Mouse (Mus musculus): ENCODE data around the gene Denr. TPM values are rescaled to one million over a fixed set of nuclear protein-coding genes. Genes with fewer than 3 reads are reported as not detected.

Denr gene
- polyA plus RNA-seq, 1 experiment from 2014 or later, result 70.7 TPM

GRCm38 (mm10) chr5:123935931-123936330, 29.0 kb downstream of the Denr start:
- no peak overlapping the region for H3K27ac ChIP-seq (ENCODE audit: low read length)

GRCm38 (mm10) chr5:123938479-123938878, 31.5 kb downstream of the Denr start:
- no peak overlapping the region for H3K4me3 ChIP-seq (ENCODE audit: low read depth, low read length)
- TF ChIP-seq CTCF (IDR thresholded peaks at IDR 0.05), result no peak
- TF ChIP-seq EP300 (IDR thresholded peaks at IDR 0.05), result no peak
- H3K9ac ChIP-seq (replicated peaks; ENCODE audit: low read depth), result no peak overlapping the region
- no peak overlapping the region for H3K4me2 ChIP-seq (replicated peaks; ENCODE audit: low read depth, low read length)
- H3K4me1 ChIP-seq (ENCODE audit: insufficient read depth, low read depth, low read length), result no peaks in the 10 kb centered on the region
- 77% methylated on average over 5 of the region's 5 CpGs for WGBS
- ATAC-seq, result no peak
- H3K27ac ChIP-seq (ENCODE audit: low read length), result no peak overlapping the region
- H3K27me3 ChIP-seq (replicated peaks; ENCODE audit: insufficient read depth, low read length), result no peaks in the 10 kb centered on the region
- DNase-seq (ENCODE audit: low spot score), result no peak
- no peaks in the 10 kb centered on the region for H3K9me3 ChIP-seq (ENCODE audit: low read length)
- no peaks in the 10 kb centered on the region for H3K36me3 ChIP-seq (ENCODE audit: insufficient read depth, low read length)

More at GRCm38 (mm10) chr5:123935931-123936330, 29.0 kb downstream of the Denr start:
- no peak overlapping the region for H3K9ac ChIP-seq (replicated peaks; ENCODE audit: low read depth)
- DNase-seq (ENCODE audit: low spot score) (peak; percentile 3), ATAC-seq (no peak)
- TF ChIP-seq EP300 (IDR thresholded peaks at IDR 0.05) (no peak), CTCF (IDR thresholded peaks at IDR 0.05) (no peak)
- 87% methylated on average over 5 of the region's 5 CpGs for WGBS
- H3K27me3 ChIP-seq (replicated peaks; ENCODE audit: insufficient read depth, low read length), result no peaks in the 10 kb centered on the region
- no peaks in the 10 kb centered on the region for H3K36me3 ChIP-seq (ENCODE audit: insufficient read depth, low read length)
- no peak overlapping the region for H3K4me3 ChIP-seq (ENCODE audit: low read depth, low read length)
- H3K4me1 ChIP-seq (ENCODE audit: insufficient read depth, low read depth, low read length), result no peaks in the 10 kb centered on the region
- no peak overlapping the region for H3K4me2 ChIP-seq (replicated peaks; ENCODE audit: low read depth, low read length)
- no peaks in the 10 kb centered on the region for H3K9me3 ChIP-seq (ENCODE audit: low read length)

GRCm38 (mm10) chr5:123946546-123946945, 39.6 kb downstream of the Denr start:
- Histone ChIP-seq H3K4me1 (ENCODE audit: insufficient read depth, low read depth, low read length) (no peaks in the 10 kb centered on the region), H3K27ac (ENCODE audit: low read length) (no peak overlapping the region), H3K27me3 (replicated peaks; ENCODE audit: insufficient read depth, low read length) (no peaks in the 10 kb centered on the region), H3K4me3 (ENCODE audit: low read depth, low read length) (no peak overlapping the region), H3K9me3 (ENCODE audit: low read length) (no peaks in the 10 kb centered on the region), H3K36me3 (ENCODE audit: insufficient read depth, low read length) (no peaks in the 10 kb centered on the region), H3K4me2 (replicated peaks; ENCODE audit: low read depth, low read length) (no peak overlapping the region), H3K9ac (replicated peaks; ENCODE audit: low read depth) (no peak overlapping the region)
- DNase-seq (ENCODE audit: low spot score) (no peak), ATAC-seq (no peak)
- no peak for TF ChIP-seq CTCF (IDR thresholded peaks at IDR 0.05)
- no peak for TF ChIP-seq EP300 (IDR thresholded peaks at IDR 0.05)
- WGBS, result 58% methylated on average over 4 of the region's 4 CpGs

- Histone ChIP-seq H3K4me3 (ENCODE audit: low read depth, low read length) (no peak overlapping the region), H3K4me1 (ENCODE audit: insufficient read depth, low read depth, low read length) (no peaks in the 10 kb centered on the region), H3K4me2 (replicated peaks; ENCODE audit: low read depth, low read length) (no peak overlapping the region), H3K27me3 (replicated peaks; ENCODE audit: insufficient read depth, low read length) (no peaks in the 10 kb centered on the region), H3K36me3 (ENCODE audit: insufficient read depth, low read length) (no peaks in the 10 kb centered on the region), H3K27ac (ENCODE audit: low read length) (no peak overlapping the region), H3K9ac (replicated peaks; ENCODE audit: low read depth) (no peak overlapping the region), H3K9me3 (ENCODE audit: low read length) (no peaks in the 10 kb centered on the region)
- ATAC-seq (peak; percentile 28; the same call in 1 of the 2 replicates), DNase-seq (ENCODE audit: low spot score) (peak; percentile 76)
- TF ChIP-seq EP300 (IDR thresholded peaks at IDR 0.05) (no peak), CTCF (IDR thresholded peaks at IDR 0.05) (peak; percentile 82)
- 47% methylated on average over 7 of the region's 7 CpGs for WGBS
Observed at GRCm38 (mm10) chr5:123947041-123947761, 40.2 kb downstream of the Denr start.

- Histone ChIP-seq H3K4me3 (ENCODE audit: low read depth, low read length) (no peak overlapping the region), H3K9me3 (ENCODE audit: low read length) (no peaks in the 10 kb centered on the region), H3K9ac (replicated peaks; ENCODE audit: low read depth) (no peak overlapping the region), H3K4me2 (replicated peaks; ENCODE audit: low read depth, low read length) (no peak overlapping the region), H3K27me3 (replicated peaks; ENCODE audit: insufficient read depth, low read length) (no peaks in the 10 kb centered on the region), H3K27ac (ENCODE audit: low read length) (no peak overlapping the region), H3K4me1 (ENCODE audit: insufficient read depth, low read depth, low read length) (no peaks in the 10 kb centered on the region), H3K36me3 (ENCODE audit: insufficient read depth, low read length) (no peaks in the 10 kb centered on the region)
- no peak for TF ChIP-seq EP300 (IDR thresholded peaks at IDR 0.05)
- no peak for TF ChIP-seq CTCF (IDR thresholded peaks at IDR 0.05)
- ATAC-seq (no peak), DNase-seq (ENCODE audit: low spot score) (no peak)
- WGBS, result 60% methylated on average over 5 of the region's 5 CpGs
Observed at GRCm38 (mm10) chr5:123952365-123953045, 45.5 kb downstream of the Denr start.

- DNase-seq (ENCODE audit: low spot score) (no peak), ATAC-seq (no peak)
- no peak overlapping the region for H3K27ac ChIP-seq (ENCODE audit: low read length)
- no peak overlapping the region for H3K9ac ChIP-seq (replicated peaks; ENCODE audit: low read depth)
- WGBS, result 94% methylated on average over 8 of the region's 8 CpGs
- no peak overlapping the region for H3K4me3 ChIP-seq (ENCODE audit: low read depth, low read length)
- no peaks in the 10 kb centered on the region for H3K27me3 ChIP-seq (replicated peaks; ENCODE audit: insufficient read depth, low read length)
- H3K4me1 ChIP-seq (ENCODE audit: insufficient read depth, low read depth, low read length), result no peaks in the 10 kb centered on the region
- no peak for TF ChIP-seq EP300 (IDR thresholded peaks at IDR 0.05)
- TF ChIP-seq CTCF (IDR thresholded peaks at IDR 0.05), result no peak
- no peak overlapping the region for H3K4me2 ChIP-seq (replicated peaks; ENCODE audit: low read depth, low read length)
- no peaks in the 10 kb centered on the region for H3K36me3 ChIP-seq (ENCODE audit: insufficient read depth, low read length)
- H3K9me3 ChIP-seq (ENCODE audit: low read length), result no peaks in the 10 kb centered on the region
Observed at GRCm38 (mm10) chr5:123957213-123957612, 50.2 kb downstream of the Denr start.
